Mouse (Mus musculus) thymus, adult 2 months (tissue): ENCODE data around the gene Mgat4b.

ENCODE experiments used
- CTCF ChIP-seq: fragments of 200-500 bp; IDR thresholded peaks from 2 replicates; pipeline ENCODE4 v1.5.1; 2012; ENCODE audit warnings: mild to moderate bottlenecking, control low read depth, low read length, moderate library complexity, borderline replicate concordance; ENCODE audit not compliant: control insufficient read depth, poor library complexity, insufficient read depth; ENCODE audit errors: extremely low read depth
- POLR2A ChIP-seq: fragments of 200-500 bp; IDR thresholded peaks from 2 replicates; pipeline ENCODE4 v1.6.1; 2012; ENCODE audit warnings: mild to moderate bottlenecking, low read length, control low read depth, moderate library complexity; ENCODE audit not compliant: control insufficient read depth, poor library complexity, insufficient read depth; ENCODE audit errors: extremely low read depth

- TF ChIP-seq CTCF, result no peak
- TF ChIP-seq POLR2A, result no peak
Measured at GRCm38 (mm10) chr11:50176351-50176750, 34.3 kb upstream of the Mgat4b start.
